Mouse (Mus musculus) B cell, adult (primary cell): ENCODE data around the gene Btbd35f9. TPM values are rescaled to one million over a fixed set of nuclear protein-coding genes. Genes with fewer than 3 reads are reported as not detected.

Experiments used
- total RNA-seq: library from RNA; stranded (reverse); gene quantifications from 4 replicates; pipeline ENCODE4 v1.2.4, GENCODE M21; 2023; ENCODE audit not compliant: inconsistent age

The Btbd35f9 gene
- total RNA-seq, result not detected in 4 replicates

GRCm38 (mm10) chrX:34161399-34161798, at the start of gene Btbd35f9:
Gene Btbd35f9, minus strand, starts transcription at chrX:34161499.

Other genes with a start within 250 kb of the Btbd35f9 start
- gene Btbd35f6, start 205.0 kb downstream of the Btbd35f9 start, total RNA-seq, result not detected in 4 replicates
- not detected in 4 replicates for gene Gm21870, start 174.7 kb downstream of the Btbd35f9 start, total RNA-seq
- gene Spin2g, start 77.2 kb upstream of the Btbd35f9 start, total RNA-seq, result not detected in 4 replicates